Mouse (Mus musculus): Measurements from ENCODE around the gene Nptx1.

Gene Nptx1

GRCm38 (mm10) chr11:119524545-119524949, 23.0 kb downstream of the Nptx1 start:
- DNase-seq (ENCODE audit: low spot score in 2 of 2), result peak; percentile 93

DNA sequence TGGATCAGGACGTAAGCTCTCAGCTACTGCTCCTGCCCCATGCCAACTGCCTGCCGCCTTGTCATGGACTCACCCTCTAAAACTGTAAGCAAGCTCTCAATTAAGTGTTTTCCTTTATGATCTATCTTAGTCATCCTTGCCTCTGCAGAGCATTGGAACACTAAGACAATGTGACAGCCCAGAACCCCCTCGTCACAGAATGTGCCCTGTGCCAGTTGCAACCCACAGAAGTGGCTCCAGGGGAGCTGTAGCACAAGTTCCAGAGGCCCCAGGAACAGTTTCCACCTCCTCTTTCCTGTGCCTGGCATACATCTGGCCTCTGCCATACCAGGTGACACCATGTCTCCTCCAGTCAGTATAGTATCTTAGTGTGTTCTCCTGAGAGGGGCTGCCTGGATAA, 24.2 kb downstream of the Nptx1 start:
- no peak for DNase-seq (ENCODE audit: low spot score in 2 of 2)

DNA sequence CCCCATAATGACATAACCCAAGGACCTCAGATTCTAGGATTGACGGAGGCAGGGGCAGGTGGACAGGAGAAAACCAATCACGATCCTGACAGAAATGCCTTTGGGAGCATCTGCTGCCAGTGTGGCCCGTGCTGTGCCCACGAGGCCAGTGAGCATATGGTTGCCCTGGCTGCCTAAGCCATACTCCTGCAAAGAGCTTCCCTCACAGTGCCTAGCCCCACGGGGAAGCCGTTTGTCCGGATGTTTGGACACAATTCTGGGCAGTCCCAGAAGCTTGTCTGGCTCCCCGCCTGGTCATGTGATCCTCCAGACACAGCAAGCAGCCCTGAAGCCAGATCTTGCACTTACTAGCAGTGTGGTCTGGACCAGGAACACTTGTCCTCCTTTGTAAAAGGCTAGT, 24.8 kb downstream of the Nptx1 start:
- DNase-seq (ENCODE audit: low spot score in 2 of 2), result peak in 1 of 2 experiments; percentile 66

DNA sequence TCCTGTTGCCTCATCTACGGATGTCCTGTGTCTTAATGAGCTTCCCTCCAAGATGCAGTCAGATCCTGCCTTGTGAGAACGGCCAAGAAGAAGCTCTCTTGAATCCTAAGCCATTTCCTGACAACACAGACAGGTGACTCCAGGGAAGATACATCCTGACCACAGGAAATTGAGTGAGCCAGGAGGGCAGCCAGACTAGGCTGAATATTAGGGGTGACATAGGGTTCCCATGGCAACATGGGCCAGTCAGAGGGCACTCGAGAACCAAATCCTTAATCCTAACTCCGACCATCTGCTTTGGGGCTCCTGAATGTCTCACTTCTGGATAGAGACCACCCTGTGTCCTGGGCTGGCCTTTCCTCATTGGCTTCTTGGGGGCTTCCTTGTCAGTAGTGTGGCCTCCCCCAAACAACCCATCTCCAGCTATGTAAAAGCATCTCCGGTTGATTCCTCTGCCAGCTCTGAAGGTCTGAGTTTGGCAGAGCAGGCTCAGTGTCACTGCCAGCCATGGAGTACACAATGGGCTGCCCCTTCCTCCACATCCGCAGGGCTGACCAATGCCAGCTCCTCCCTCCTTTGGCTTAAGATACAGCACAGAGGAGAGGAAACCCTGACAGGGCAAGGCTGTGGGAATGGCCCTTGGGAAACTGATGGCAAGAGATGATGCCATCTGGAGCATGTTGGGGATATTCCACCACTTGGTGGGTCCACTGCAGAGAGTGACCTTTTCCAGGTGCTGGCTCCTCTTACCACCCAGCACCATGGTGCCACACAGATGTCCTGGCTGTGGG, 25.4 kb downstream of the Nptx1 start:
- no peak for DNase-seq (ENCODE audit: low spot score in 2 of 2)

- DNase-seq (ENCODE audit: low spot score in 2 of 2), result no peak
Observed at GRCm38 (mm10) chr11:119520713-119521063, 26.9 kb downstream of the Nptx1 start.

DNA sequence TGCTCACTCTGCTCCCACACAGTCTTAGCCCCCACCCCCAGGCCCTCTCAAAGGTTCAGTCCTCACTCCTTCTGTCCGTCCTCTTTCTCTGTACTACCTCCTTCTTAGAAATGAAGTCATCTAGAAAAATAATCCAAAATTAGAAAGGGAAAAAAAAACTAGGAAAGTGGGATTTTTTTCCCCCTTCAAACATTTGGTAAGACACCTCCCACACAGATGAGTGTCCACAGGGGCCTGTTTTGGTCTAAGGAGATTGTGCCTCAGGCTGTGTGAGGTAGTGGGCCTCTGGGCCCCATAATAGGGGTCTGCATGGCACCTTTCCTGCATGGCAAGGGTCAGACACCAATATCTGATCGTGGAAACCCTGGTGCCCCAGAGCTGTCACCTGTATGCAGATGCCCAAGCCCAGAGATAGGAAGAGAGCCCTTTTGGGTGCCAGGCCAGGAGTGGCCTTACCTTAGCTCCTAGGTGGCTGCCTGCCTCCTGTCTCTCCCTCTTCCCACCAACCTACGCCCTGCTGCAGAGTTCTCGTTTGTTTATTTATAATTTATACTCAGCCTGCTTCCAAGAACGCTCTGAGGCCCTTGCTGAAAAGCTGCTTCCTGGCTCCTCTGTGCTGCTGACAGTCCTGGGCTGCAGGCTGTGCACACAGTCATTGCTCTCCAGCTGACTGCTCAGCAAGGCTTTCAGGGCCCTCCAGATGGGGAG, 27.4 kb downstream of the Nptx1 start:
- DNase-seq (ENCODE audit: low spot score in 2 of 2), result no peak

DNA sequence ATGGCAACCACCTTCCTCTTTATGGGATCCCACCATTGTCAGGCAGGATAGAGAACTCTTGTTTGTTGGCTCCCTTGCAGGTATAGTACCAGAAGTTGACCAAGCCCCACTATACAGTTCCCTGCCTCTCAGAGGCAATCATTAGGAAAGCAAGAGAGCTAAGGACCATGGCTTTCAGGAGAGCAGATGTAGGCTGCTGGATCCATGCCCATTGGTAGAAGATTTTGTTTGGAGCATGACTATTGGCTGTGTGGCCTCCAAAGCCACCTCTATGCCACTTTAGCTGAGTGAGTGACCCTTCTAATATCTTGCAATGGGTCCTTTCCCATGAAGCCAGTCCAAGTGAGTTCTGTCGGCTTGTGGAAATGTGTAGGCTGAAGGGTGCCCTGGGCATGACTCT, 28.2 kb downstream of the Nptx1 start:
- DNase-seq (ENCODE audit: low spot score in 2 of 2), result no peak

DNA sequence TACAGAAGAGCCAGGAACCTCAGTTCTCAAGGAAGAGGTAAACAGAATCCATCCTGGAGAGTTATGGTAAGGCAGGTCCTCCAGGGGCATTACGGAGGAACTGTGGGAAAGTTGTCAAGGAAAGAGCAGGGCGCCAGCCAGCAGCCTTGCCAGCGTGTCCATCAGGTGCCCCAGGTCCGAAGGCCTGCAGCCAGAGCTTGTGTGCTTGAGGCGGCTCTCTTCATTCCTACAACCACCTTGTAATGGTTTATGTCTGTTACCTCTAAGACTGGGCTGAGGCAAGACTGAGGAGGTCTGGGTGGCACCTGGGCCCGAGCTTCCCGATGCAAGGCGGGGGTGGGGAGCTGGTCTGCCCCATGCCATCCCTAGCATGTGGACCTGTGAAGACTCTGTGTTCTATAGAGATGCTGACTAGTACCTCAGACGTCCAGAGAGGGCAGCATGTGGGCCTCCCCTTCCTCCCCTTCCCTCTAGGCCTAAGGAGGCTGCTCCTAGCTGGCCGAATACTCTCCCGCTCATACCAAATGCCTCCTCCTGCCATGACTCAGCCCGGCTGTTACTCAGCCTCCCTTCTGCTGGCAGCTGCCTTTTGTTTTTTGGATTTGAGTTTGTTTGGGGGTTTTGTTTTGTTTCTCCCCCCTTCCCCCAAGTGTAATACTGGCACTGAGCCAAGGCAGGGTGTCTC, 30.7 kb downstream of the Nptx1 start:
- DNase-seq (ENCODE audit: low spot score in 2 of 2), result peak in 1 of 2 experiments; percentile 46

GRCm38 (mm10) chr11:119515823-119516676, 31.5 kb downstream of the Nptx1 start:
- DNase-seq (ENCODE audit: low spot score in 2 of 2), result peak; percentile 71 to 83

GRCm38 (mm10) chr11:119514967-119515636, 32.5 kb downstream of the Nptx1 start:
- DNase-seq (ENCODE audit: low spot score in 2 of 2), result peak; percentile 71 to 80

GRCm38 (mm10) chr11:119514108-119514860, 33.3 kb downstream of the Nptx1 start:
- DNase-seq (ENCODE audit: low spot score in 2 of 2), result no peak

DNA sequence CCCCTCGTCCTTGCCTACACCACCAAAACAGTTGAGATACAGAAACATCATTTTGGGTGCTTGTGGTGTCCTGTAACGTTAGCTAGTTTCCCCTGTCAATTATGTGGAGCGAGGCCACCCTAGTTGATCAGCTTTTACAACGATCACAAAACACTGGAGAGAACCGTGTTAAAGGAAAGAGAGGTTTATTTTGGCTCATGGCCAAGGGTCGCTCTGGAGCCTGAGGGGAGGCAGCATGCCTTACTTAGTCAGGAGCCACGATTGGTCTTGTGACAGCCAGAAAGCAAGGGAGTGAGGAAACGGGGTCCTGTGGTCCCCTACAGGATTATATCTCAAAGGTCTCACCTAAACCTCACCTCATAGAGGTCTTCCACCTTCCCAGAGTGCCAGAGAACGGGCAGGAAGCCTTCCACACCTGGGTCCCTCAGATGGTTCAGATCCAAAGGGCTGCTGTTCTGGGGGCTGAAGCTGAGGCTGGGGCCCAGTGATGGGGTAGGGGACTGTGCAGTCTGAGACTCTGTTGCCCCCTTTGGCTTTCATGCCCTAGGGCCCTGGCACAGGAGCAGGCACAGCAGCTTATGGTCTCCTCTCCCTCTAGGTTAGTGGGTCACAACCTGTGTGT, 34.4 kb downstream of the Nptx1 start:
- no peak for DNase-seq (ENCODE audit: low spot score in 2 of 2)

GRCm38 (mm10) chr11:119509165-119509776, 38.3 kb downstream of the Nptx1 start:
- no peak for DNase-seq (ENCODE audit: low spot score in 2 of 2)

DNA sequence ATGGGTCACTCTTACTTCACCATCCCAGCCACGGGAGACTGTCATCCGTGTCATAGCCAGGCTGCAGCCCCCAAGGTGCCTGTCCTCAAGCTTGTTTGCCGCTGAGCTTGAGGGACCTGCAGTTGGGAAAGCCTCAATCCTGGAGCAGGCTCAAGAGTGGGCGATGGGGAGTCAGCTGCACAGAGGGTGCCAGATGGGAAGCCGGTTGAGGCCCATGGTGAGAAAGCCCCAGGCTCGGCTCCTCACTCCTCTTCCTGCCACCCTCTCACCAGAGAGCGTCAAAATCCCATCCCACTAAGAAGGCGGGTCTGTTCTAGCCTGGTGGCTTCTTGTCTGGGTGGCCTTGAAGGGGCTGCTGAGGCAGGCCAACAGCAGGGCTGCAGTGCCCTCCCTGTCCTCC, 39.8 kb downstream of the Nptx1 start:
- peak in 1 of 2 experiments; percentile 42 for DNase-seq (ENCODE audit: low spot score in 2 of 2)

GRCm38 (mm10) chr11:119506386-119506785, 41.2 kb downstream of the Nptx1 start:
- no peak for DNase-seq (ENCODE audit: low spot score in 2 of 2)

DNA sequence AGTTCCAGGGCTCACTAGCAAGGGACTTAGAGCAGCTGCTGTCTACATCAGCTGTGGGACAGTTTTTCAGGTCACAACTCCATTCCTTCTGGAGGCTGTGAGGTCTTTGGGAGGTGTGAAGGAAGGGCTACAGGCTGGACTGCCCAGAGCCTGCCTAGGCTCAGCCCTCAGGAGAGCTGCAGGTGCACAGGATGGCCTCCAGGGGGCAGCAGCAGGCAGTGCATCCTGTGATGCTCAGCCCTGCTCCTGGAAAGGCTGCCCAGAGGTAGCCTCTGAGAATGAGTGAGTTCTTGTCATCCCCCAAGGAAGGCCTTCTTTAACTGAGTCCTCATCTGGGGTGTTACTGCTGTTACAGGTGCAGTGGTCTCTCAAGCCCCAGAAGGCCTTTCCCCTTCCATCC, 43.9 kb downstream of the Nptx1 start:
- DNase-seq (ENCODE audit: low spot score in 2 of 2), result peak; percentile 74 to 84

- DNase-seq (ENCODE audit: low spot score in 2 of 2), result no peak
Observed at GRCm38 (mm10) chr11:119500011-119500410, 47.5 kb downstream of the Nptx1 start.

DNA sequence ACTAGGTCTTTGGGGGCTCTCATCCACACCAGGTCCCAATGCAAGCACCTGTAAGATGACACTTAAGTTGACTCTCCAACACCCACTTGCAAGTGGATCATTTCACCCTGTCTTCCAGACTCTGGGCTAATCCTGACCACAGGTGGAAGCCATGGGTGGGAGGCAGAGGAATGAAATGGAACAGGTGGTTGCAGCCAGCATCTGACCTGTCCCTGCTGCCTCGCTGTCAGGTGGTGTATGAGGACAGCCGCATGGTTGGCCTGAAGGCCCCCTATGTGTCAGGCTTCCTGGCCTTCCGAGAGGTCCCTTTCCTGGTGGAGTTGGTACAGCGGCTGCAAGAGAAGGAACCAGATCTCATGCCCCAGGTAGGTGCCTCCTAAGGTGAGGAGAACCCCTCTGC, 48.3 kb downstream of the Nptx1 start:
- DNase-seq (ENCODE audit: low spot score in 2 of 2), result no peak

GRCm38 (mm10) chr11:119497451-119497850, 50.1 kb downstream of the Nptx1 start:
- DNase-seq (ENCODE audit: low spot score in 2 of 2), result no peak
